Mouse (Mus musculus) kidney, embryonic 15.5 days (tissue): ENCODE data around the gene Fcrla. TPM values are rescaled to one million over a fixed set of nuclear protein-coding genes. Genes with fewer than 3 reads are reported as not detected.
"Not testable (repeated sequence)": the region's sequence is repeated elsewhere in the genome, so short reads cannot be mapped to it uniquely, and the experiment has no call there.

Source experiments
- ATAC-seq: fragments of 200-750 bp; cut with Nextera tagmentation; replicated peaks from 2 replicates; pipeline ENCODE4 v1.8.0; 2017; ENCODE audit warnings: moderate TSS enrichment; ENCODE audit not compliant: low FRiP score
- H3K27ac ChIP-seq: fragments of 300-500 bp; sonication (generic); 2 replicates; pipeline ENCODE4 v1.5.1; 2015; ENCODE audit warnings: mild to moderate bottlenecking, inconsistent platforms
- H3K27me3 ChIP-seq: fragments of 300-500 bp; sonication (generic); 2 replicates; pipeline ENCODE4 v1.6.1; 2015; ENCODE audit warnings: inconsistent platforms
- H3K36me3 ChIP-seq: fragments of 300-500 bp; sonication (generic); 2 replicates; pipeline ENCODE4 v1.6.1; 2015; ENCODE audit warnings: inconsistent platforms
- H3K4me1 ChIP-seq: fragments of 300-500 bp; sonication (generic); 2 replicates; pipeline ENCODE4 v1.6.1; 2015; ENCODE audit warnings: inconsistent platforms
- H3K4me2 ChIP-seq: fragments of 300-500 bp; sonication (generic); 2 replicates; pipeline ENCODE4 v1.6.1; 2015; ENCODE audit warnings: moderate library complexity, mild to moderate bottlenecking, inconsistent platforms
- H3K4me3 ChIP-seq: fragments of 300-500 bp; sonication (generic); replicated peaks from 2 replicates; pipeline ENCODE4 v1.5.1; 2015; ENCODE audit warnings: mild to moderate bottlenecking, inconsistent platforms
- H3K9ac ChIP-seq: fragments of 300-500 bp; sonication (generic); 2 replicates; pipeline ENCODE4 v1.6.1; 2015; ENCODE audit warnings: mild to moderate bottlenecking, inconsistent platforms
- H3K9me3 ChIP-seq: fragments of 300-500 bp; sonication (generic); replicated peaks from 2 replicates; pipeline ENCODE4 v1.6.1; 2016; ENCODE audit warnings: inconsistent platforms
- WGBS: fragments of 180-500 bp; shearing (Covaris S2); methylation state at CpG from one replicate; pipeline ENCODE4 v1.1.7; 2015; ENCODE audit warnings: mixed read lengths; 5-methylcytosine and 5-hydroxymethylcytosine counted together
- polyA plus RNA-seq: library from polyadenylated mRNA; unstranded; fragments of >200 nt; fragmentation: Nextera tagmentation; extraction: Ambion mirVana; gene quantifications from 2 replicates; pipeline ENCODE4 v1.2.1, GENCODE M21; 2015

Fcrla gene
- polyA plus RNA-seq, 1 experiment from 2014 or later = not detected

DNA sequence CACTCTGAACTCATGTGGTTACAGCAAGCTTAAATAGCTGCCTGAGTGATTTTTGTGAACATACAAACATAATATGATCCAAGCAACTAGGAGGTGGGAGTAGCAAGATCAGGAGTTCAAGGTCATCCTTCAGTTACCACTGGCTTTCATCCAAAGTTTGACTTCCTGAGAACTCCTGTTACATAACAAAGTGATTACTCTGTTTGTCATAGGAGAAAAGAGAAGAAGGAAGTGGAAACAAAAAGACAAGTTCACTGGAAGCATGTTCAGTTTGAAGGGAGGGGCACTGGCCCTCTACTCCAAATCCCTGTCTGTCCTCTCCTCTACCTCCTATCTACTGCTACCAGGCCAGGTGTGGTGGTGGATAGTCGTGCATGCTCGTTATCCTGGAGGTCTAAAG lies 32.4 kb upstream of the Fcrla start:
- Histone ChIP-seq H3K36me3 (no peaks in the 10 kb centered on the region), H3K4me3 (no peak overlapping the region), H3K4me1 (peaks cover 17% of the 10 kb centered on the region), H3K27me3 (no peaks in the 10 kb centered on the region), H3K9ac (no peak overlapping the region), H3K27ac (no peak overlapping the region), H3K4me2 (no peak overlapping the region), H3K9me3 (no peaks in the 10 kb centered on the region)
- no peak for ATAC-seq
- 52% methylated on average over 2 of the region's 2 CpGs for WGBS

- Histone ChIP-seq H3K27ac (no peak overlapping the region), H3K4me1 (peaks cover 12% of the 10 kb centered on the region), H3K9ac (no peak overlapping the region), H3K4me2 (no peak overlapping the region), H3K4me3 (no peak overlapping the region), H3K27me3 (no peaks in the 10 kb centered on the region), H3K36me3 (no peaks in the 10 kb centered on the region), H3K9me3 (no peaks in the 10 kb centered on the region)
- 62% methylated on average over 3 of the region's 3 CpGs for WGBS
- ATAC-seq = no peak
Observed at GRCm38 (mm10) chr1:170958225-170958624, 30.8 kb upstream of the Fcrla start.

DNA sequence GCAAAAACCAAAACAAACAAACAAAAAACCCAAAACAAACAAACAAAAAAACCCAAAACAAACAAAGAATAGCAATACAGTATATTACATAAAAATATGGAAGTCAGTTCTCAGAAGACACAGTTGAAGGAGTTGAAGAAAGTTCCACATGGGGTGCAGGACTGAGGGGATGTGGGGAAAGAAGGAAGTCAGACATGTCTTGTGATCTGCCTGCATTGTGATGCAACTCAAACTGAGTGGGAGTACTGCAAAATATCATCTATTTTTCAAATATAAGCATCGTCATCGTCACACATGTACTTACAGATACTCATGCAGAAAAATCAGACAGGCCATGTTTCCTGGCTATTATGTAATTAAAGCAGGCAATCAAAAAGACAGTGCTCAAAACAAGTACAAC lies 25.8 kb upstream of the Fcrla start:
- Histone ChIP-seq H3K4me1 (no peaks in the 10 kb centered on the region), H3K27me3 (no peaks in the 10 kb centered on the region), H3K27ac (no peak overlapping the region), H3K36me3 (no peaks in the 10 kb centered on the region), H3K4me3 (no peak overlapping the region), H3K4me2 (no peak overlapping the region), H3K9me3 (no peaks in the 10 kb centered on the region), H3K9ac (no peak overlapping the region)
- no peak for ATAC-seq
- WGBS = 91% methylated on average over 2 of the region's 2 CpGs

GRCm38 (mm10) chr1:170950772-170951171 lies 23.4 kb upstream of the Fcrla start:
- Histone ChIP-seq H3K9me3 (0 out of 2 replicates have a peak, but pooled peaks cover 3% of the 10 kb centered on the region), H3K27me3 (no peaks in the 10 kb centered on the region), H3K36me3 (no peaks in the 10 kb centered on the region), H3K4me3 (no peak overlapping the region), H3K4me2 (no peak overlapping the region), H3K27ac (no peak overlapping the region), H3K4me1 (no peaks in the 10 kb centered on the region), H3K9ac (no peak overlapping the region)
- ATAC-seq = no peak
- 56% methylated on average over 3 of the region's 3 CpGs for WGBS

DNA sequence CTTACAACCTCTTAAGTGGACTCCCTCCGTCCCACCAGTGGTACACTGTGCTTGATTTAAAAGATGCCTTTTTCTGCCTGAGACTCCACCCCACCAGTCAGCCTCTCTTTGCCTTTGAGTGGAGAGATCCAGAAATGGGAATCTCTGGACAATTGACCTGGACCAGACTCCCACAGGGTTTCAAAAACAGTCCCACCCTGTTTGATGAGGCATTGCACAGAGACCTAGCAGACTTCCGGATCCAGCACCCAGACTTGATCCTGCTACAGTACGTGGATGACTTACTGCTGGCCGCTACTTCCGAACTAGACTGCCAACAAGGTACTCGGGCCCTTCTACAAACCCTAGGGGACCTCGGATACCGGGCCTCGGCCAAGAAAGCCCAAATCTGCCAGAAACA lies 17.5 kb upstream of the Fcrla start:
- not testable (repeated sequence) for H3K36me3 ChIP-seq, H3K4me1 ChIP-seq, H3K4me2 ChIP-seq, H3K27me3 ChIP-seq, H3K4me3 ChIP-seq, ATAC-seq, H3K27ac ChIP-seq, H3K9ac ChIP-seq
- WGBS = 97% methylated on average over 8 of the region's 9 CpGs
- H3K9me3 ChIP-seq = peaks cover 14% of the 10 kb centered on the region; the same call in 1 of the 2 replicates

DNA sequence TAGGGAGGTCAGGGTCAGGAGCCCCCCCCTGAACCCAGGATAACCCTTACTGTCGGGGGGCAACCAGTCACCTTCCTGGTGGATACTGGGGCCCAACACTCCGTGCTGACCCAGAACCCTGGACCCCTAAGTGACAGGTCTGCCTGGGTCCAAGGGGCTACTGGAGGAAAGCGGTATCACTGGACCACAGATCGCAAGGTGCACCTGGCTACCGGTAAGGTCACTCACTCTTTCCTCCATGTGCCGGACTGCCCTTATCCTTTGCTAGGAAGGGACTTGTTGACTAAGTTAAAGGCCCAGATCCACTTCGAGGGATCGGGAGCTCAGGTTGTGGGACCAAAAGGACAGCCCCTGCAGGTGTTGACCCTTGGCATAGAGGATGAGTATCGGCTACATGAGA lies 16.8 kb upstream of the Fcrla start:
- ATAC-seq = not testable (repeated sequence)
- peaks cover 14% of the 10 kb centered on the region; the same call in 1 of the 2 replicates for H3K9me3 ChIP-seq

GRCm38 (mm10) chr1:170939255-170939654 lies 11.9 kb upstream of the Fcrla start:
- H3K4me2 ChIP-seq = no peak overlapping the region
- no peaks in the 10 kb centered on the region for H3K4me1 ChIP-seq
- no peak overlapping the region for H3K9ac ChIP-seq
- H3K27ac ChIP-seq = no peak overlapping the region
- H3K4me3 ChIP-seq = no peak overlapping the region
- no peaks in the 10 kb centered on the region for H3K27me3 ChIP-seq
- WGBS = 78% methylated on average over 12 of the region's 12 CpGs
- peaks cover 11% of the 10 kb centered on the region; the same call in 1 of the 2 replicates for H3K9me3 ChIP-seq
- no peak for ATAC-seq
- no peaks in the 10 kb centered on the region for H3K36me3 ChIP-seq

More for the DNA sequence above, 16.8 kb upstream of the Fcrla start:
- not testable (repeated sequence) for H3K4me3 ChIP-seq, H3K9ac ChIP-seq, H3K4me2 ChIP-seq, H3K27me3 ChIP-seq, H3K36me3 ChIP-seq, H3K4me1 ChIP-seq, H3K27ac ChIP-seq
- 93% methylated on average over 9 of the region's 9 CpGs for WGBS

DNA sequence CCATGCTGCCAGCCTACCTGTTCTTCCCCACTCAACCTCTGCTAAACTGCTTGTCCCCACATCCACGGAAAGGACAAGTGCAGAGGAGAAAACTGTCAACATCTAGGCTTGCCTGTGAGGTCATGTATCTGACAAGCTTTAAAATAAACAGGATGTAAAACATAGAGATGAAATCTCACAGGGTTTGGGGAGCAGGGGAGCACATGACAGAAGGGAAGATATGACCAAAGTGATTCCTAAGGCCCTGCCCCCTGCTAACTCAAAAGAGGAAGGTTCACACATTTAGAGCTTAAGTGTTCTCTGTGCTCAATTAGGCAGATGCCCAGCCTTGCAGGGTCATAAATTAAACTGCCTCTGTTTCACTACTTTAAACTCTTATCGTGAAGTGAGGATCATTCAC lies 7.0 kb upstream of the Fcrla start:
- no peak overlapping the region for H3K4me3 ChIP-seq
- H3K9me3 ChIP-seq = no peaks in the 10 kb centered on the region
- no peak overlapping the region for H3K27ac ChIP-seq
- no peak for ATAC-seq
- no peak overlapping the region for H3K4me2 ChIP-seq
- no peak overlapping the region for H3K9ac ChIP-seq
- no peaks in the 10 kb centered on the region for H3K36me3 ChIP-seq
- WGBS = 41% methylated on average over 2 of the region's 2 CpGs
- H3K4me1 ChIP-seq = no peaks in the 10 kb centered on the region
- H3K27me3 ChIP-seq = no peaks in the 10 kb centered on the region

GRCm38 (mm10) chr1:170933940-170934339 lies 6.6 kb upstream of the Fcrla start:
- no peaks in the 10 kb centered on the region for H3K4me1 ChIP-seq
- H3K9ac ChIP-seq = no peak overlapping the region
- no peaks in the 10 kb centered on the region for H3K36me3 ChIP-seq
- no peak overlapping the region for H3K4me2 ChIP-seq
- H3K27ac ChIP-seq = no peak overlapping the region
- no peak overlapping the region for H3K4me3 ChIP-seq
- no peaks in the 10 kb centered on the region for H3K9me3 ChIP-seq
- no peaks in the 10 kb centered on the region for H3K27me3 ChIP-seq
- 78% methylated on average over 1 of the region's 1 CpGs for WGBS
- ATAC-seq = no peak

- ATAC-seq = no peak
- no peaks in the 10 kb centered on the region for H3K36me3 ChIP-seq
- H3K4me3 ChIP-seq = no peak overlapping the region
- no peaks in the 10 kb centered on the region for H3K27me3 ChIP-seq
- H3K4me2 ChIP-seq = no peak overlapping the region
- H3K4me1 ChIP-seq = no peaks in the 10 kb centered on the region
- H3K9me3 ChIP-seq = no peaks in the 10 kb centered on the region
- H3K27ac ChIP-seq = no peak overlapping the region
- WGBS = 62% methylated on average over 6 of the region's 6 CpGs
- H3K9ac ChIP-seq = no peak overlapping the region
Observed at GRCm38 (mm10) chr1:170933386-170933920, 6.1 kb upstream of the Fcrla start.

GRCm38 (mm10) chr1:170932043-170932442 lies 4.7 kb upstream of the Fcrla start:
- no peak for ATAC-seq
- Histone ChIP-seq H3K27ac (no peak overlapping the region), H3K4me3 (no peak overlapping the region), H3K9me3 (no peaks in the 10 kb centered on the region), H3K4me2 (no peak overlapping the region), H3K27me3 (no peaks in the 10 kb centered on the region), H3K9ac (no peak overlapping the region), H3K4me1 (no peaks in the 10 kb centered on the region), H3K36me3 (no peaks in the 10 kb centered on the region)
- WGBS = 78% methylated on average over 3 of the region's 3 CpGs

DNA sequence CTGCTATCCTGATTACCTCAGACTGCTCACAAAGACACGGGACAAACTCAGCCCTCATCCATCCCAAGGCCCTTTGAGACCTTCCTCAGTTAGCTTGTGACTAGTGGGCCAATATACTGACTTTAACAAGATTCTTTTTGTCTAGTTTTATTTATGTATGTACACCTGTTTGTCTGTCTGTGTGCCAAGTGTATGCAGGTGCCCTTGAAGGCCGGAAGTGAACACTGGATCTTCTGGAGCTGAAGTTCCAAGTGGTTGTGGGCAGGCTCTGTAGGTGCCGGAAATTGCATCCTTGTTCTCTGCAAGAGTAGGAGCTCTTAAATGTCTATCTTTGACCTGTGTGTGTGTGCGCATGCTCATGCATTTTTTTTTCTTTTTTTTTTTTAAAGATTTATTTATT lies 1.9 kb upstream of the Fcrla start:
- Histone ChIP-seq H3K27ac (no peak overlapping the region), H3K4me1 (no peaks in the 10 kb centered on the region), H3K9ac (no peak overlapping the region), H3K36me3 (no peaks in the 10 kb centered on the region), H3K4me2 (no peak overlapping the region), H3K4me3 (no peak overlapping the region), H3K9me3 (no peaks in the 10 kb centered on the region), H3K27me3 (no peaks in the 10 kb centered on the region)
- 83% methylated on average over 4 of the region's 4 CpGs for WGBS
- ATAC-seq = no peak

GRCm38 (mm10) chr1:170928467-170928866 lies 1.1 kb upstream of the Fcrla start:
- Histone ChIP-seq H3K9me3 (no peaks in the 10 kb centered on the region), H3K9ac (no peak overlapping the region), H3K36me3 (no peaks in the 10 kb centered on the region), H3K4me3 (no peak overlapping the region), H3K4me1 (no peaks in the 10 kb centered on the region), H3K27me3 (no peaks in the 10 kb centered on the region), H3K27ac (no peak overlapping the region), H3K4me2 (no peak overlapping the region)
- no peak for ATAC-seq
- WGBS = 80% methylated on average over 2 of the region's 2 CpGs
